Mouse (Mus musculus): ENCODE measurements around the gene Kcnk15.

DNA sequence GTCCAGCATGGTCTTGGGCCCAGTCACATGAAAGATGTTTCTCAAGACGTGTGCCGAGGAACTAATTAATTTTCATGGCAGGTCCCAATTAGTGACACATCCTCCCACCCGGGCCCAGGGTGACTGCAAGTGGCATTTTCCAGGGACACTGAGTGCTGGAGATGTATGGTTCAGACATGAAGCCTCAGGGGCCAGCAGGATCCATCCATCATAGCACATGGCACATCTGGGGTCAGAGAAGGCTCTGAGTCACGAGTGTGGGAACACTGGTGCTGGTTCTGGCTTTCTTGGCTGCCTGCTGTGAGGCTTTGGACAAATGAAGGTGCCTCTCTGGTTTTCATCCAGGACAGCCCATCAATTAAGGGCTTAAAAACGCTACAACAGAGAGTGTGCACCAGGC is 53.7 kb downstream of the Kcnk15 start:
- TF ChIP-seq CTCF (IDR thresholded peaks at IDR 0.05; ENCODE audit: low read depth): no peak
- TF ChIP-seq EP300 (optimal IDR thresholded peaks at IDR 0.05): no peak

Data from stomach, postnatal 0 days (tissue).